Mouse (Mus musculus) MN1 (cell line): ENCODE measurements around the gene Dgkk.
"Not testable (repeated sequence)": the region's sequence is repeated elsewhere in the genome, so short reads cannot be mapped to it uniquely, and the experiment has no call there.

ENCODE experiments used
- DNase-seq: peaks from one replicate; pipeline ENCODE4 v3.0.0-alpha.2; 2016; ENCODE audit warnings: low spot score

Gene Dgkk

GRCm38 (mm10) chrX:6779006-6779405 lies at the start of gene Dgkk:
Gene Dgkk, plus strand, starts transcription at chrX:6779306.
- not testable (repeated sequence) for DNase-seq

- no peak for DNase-seq
Observed at GRCm38 (mm10) chrX:6733998-6734397, 45.1 kb upstream of the Dgkk start.

- no peak for DNase-seq
Observed at GRCm38 (mm10) chrX:6750714-6751113, 28.4 kb upstream of the Dgkk start.

GRCm38 (mm10) chrX:6751549-6752047 lies 27.5 kb upstream of the Dgkk start:
- DNase-seq: no peak

GRCm38 (mm10) chrX:6777489-6778249 lies 1.4 kb upstream of the Dgkk start:
- no peak for DNase-seq

- DNase-seq: no peak
Observed at GRCm38 (mm10) chrX:6778250-6778637, 862 bp upstream of the Dgkk start.

- DNase-seq: no peak
Observed at GRCm38 (mm10) chrX:6779969-6780539, 948 bp downstream of the Dgkk start.

- no peak for DNase-seq
Observed at GRCm38 (mm10) chrX:6832553-6832952, 53.4 kb downstream of the Dgkk start.

GRCm38 (mm10) chrX:6853466-6853865 lies 74.4 kb downstream of the Dgkk start:
- no peak for DNase-seq

- DNase-seq: no peak
Observed at GRCm38 (mm10) chrX:6854136-6854535, 75.0 kb downstream of the Dgkk start.

- no peak for DNase-seq
Observed at GRCm38 (mm10) chrX:6893933-6894332, 114.8 kb downstream of the Dgkk start.

- DNase-seq: no peak
Observed at GRCm38 (mm10) chrX:6911047-6911446, 131.9 kb downstream of the Dgkk start.

GRCm38 (mm10) chrX:6922165-6922564 lies 143.1 kb downstream of the Dgkk start:
- peak; percentile 33 for DNase-seq

GRCm38 (mm10) chrX:6926224-6926623 lies 147.1 kb downstream of the Dgkk start:
- DNase-seq: no peak

GRCm38 (mm10) chrX:6968598-6968997 lies 189.5 kb downstream of the Dgkk start:
- DNase-seq: no peak

GRCm38 (mm10) chrX:6971956-6972355 lies 192.8 kb downstream of the Dgkk start:
- no peak for DNase-seq

- not testable (repeated sequence) for DNase-seq
Observed at GRCm38 (mm10) chrX:6983916-6984315, 204.8 kb downstream of the Dgkk start.
